In genomic region chr6:115544442-115544970, GRCm38 (mm10) we compare ENCODE assay signal across 8 mouse cellular contexts. TPM values are rescaled to one million over a fixed set of nuclear protein-coding genes. Genes with fewer than 3 reads are reported as not detected.
A peak's percentile ranks its signal among the peaks of the same experiment; 100 is the strongest.
DNase-seq lines count a peak whose midpoint lies in the region; ATAC-seq and TF ChIP-seq lines count a peak whose summit lies in the region.

Gene Tsen2, plus strand, starts transcription at chr6:115544664.

- peaks cover 50% of the 10 kb centered on the region for H3K4me1 ChIP-seq in G1E (ENCODE audit: insufficient read depth, low read depth, low read length)
- 0 out of 2 replicates have a peak, but pooled peaks cover 4% of the 10 kb centered on the region for H3K4me1 ChIP-seq in forebrain, postnatal 0 days (ENCODE audit: insufficient read depth)
- H3K4me1 ChIP-seq in lung, embryonic 15.5 days: peaks cover 10% of the 10 kb centered on the region

- no peak for TF ChIP-seq CTCF in G1E (IDR thresholded peaks at IDR 0.05; ENCODE audit: low read depth, low read length)
- TF ChIP-seq CTCF in forebrain, postnatal 0 days (IDR thresholded peaks at IDR 0.05; ENCODE audit: low read depth): peak; percentile 60

- peak within 1 kb of the TSS; percentile 53 for H3K4me2 ChIP-seq in forebrain, postnatal 0 days (ENCODE audit: low read depth)
- H3K4me2 ChIP-seq in lung, embryonic 15.5 days: peak within 1 kb of the TSS; percentile 82

- peak within 1 kb of the TSS; percentile 86 for H3K4me3 ChIP-seq in G1E (ENCODE audit: low read depth, low read length)
- H3K4me3 ChIP-seq in forebrain, postnatal 0 days (ENCODE audit: low read depth, low read length): peak within 1 kb of the TSS; percentile 69
- H3K4me3 ChIP-seq in lung, embryonic 15.5 days: peak within 1 kb of the TSS; percentile 68

- peak within 1 kb of the TSS; percentile 88 for H3K27ac ChIP-seq in forebrain, postnatal 0 days (ENCODE audit: low read depth, low read length)
- peak within 1 kb of the TSS; percentile 72 for H3K27ac ChIP-seq in lung, embryonic 15.5 days

- ATAC-seq in G1E (ENCODE audit: extremely low read depth, insufficient number of reproducible peaks, low FRiP score, poor library complexity, severe bottlenecking): peak; percentile 85
- ATAC-seq in forebrain, postnatal 0 days: peak; percentile 96
- ATAC-seq in lung, embryonic 15.5 days (ENCODE audit: borderline replicate concordance, extremely low read depth, low FRiP score, low TSS enrichment): peak; percentile 92

- no peaks in the 10 kb centered on the region for H3K9me3 ChIP-seq in G1E (replicated peaks)
- no peaks in the 10 kb centered on the region for H3K9me3 ChIP-seq in forebrain, postnatal 0 days (ENCODE audit: low read length)
- H3K9me3 ChIP-seq in lung, embryonic 15.5 days: no peaks in the 10 kb centered on the region

- peak; percentile 92 for DNase-seq in G1E (ENCODE audit: low spot score)
- peak; percentile 95 to 98 for DNase-seq in cerebellum, adult 18-20 months
- DNase-seq in forebrain, postnatal 0 days: peak; percentile 98
- DNase-seq in heart, postnatal 4 days: peak; percentile 98
- DNase-seq in layer of hippocampus, adult 8-10 months (ENCODE audit: low spot score in 2 of 2): peak; percentile 94 to 95
- peak; percentile 93 for DNase-seq in ovary, adult 18-20 months (ENCODE audit: low spot score)
- DNase-seq in thymus, postnatal 0 days (ENCODE audit: low spot score): peak; percentile 96

- peak within 1 kb of the TSS; percentile 78 for H3K9ac ChIP-seq in forebrain, postnatal 0 days
- peak within 1 kb of the TSS; percentile 74 for H3K9ac ChIP-seq in lung, embryonic 15.5 days

- H3K36me3 ChIP-seq in G1E (replicated peaks): peaks cover 36% of the 10 kb centered on the region
- H3K36me3 ChIP-seq in forebrain, postnatal 0 days (ENCODE audit: insufficient read depth): peaks cover 19% of the 10 kb centered on the region
- peaks cover 17% of the 10 kb centered on the region for H3K36me3 ChIP-seq in lung, embryonic 15.5 days

- under 1% methylated on average over 38 of the region's 38 CpGs for WGBS in forebrain, postnatal 0 days
- WGBS in lung, embryonic 15.5 days: under 1% methylated on average over 38 of the region's 38 CpGs

- H3K27me3 ChIP-seq in G1E (ENCODE audit: insufficient read depth, low read length): peaks cover 2% of the 10 kb centered on the region; the same call in 1 of the 2 replicates
- no peaks in the 10 kb centered on the region for H3K27me3 ChIP-seq in forebrain, postnatal 0 days (ENCODE audit: insufficient read depth, low read length)
- H3K27me3 ChIP-seq in lung, embryonic 15.5 days: no peaks in the 10 kb centered on the region

RNA-seq across cellular contexts. Expression of gene Tsen2, which starts in this region (rescaled TPM):
- total RNA-seq in G1E (2014; fragmentation: Nextera tagmentation) (11.5 and 14.4 TPM in 2 replicates), G1E (2017) (14.6 and 19.9 TPM in 2 replicates)
- 3.7 and 8.9 TPM in 2 replicates for polyA plus RNA-seq in G1E (2012)
- 31.5 and 33.7 TPM in 2 replicates for total RNA-seq in forebrain, postnatal 0 days (2014; rRNA removed)
- 34.4 and 35.6 TPM in 2 replicates for polyA plus RNA-seq in forebrain, postnatal 0 days (2015; fragmentation: Nextera tagmentation; extraction: Ambion mirVana)
- 10 to 100 TPM; 10.1 to 11.3 TPM for total RNA-seq in heart, postnatal 4 days (2021)
- total RNA-seq in layer of hippocampus, adult 8-10 months (2022): 10 to 100 TPM; 26.6 to 37.1 (median 27.1) TPM
- polyA plus RNA-seq in lung, embryonic 15.5 days (2015; fragmentation: Nextera tagmentation; extraction: Ambion mirVana): 27.9 and 29.1 TPM in 2 replicates
- 18.1 and 21.0 TPM in 2 replicates for polyA plus RNA-seq in thymus, postnatal 0 days (2015; fragmentation: Nextera tagmentation; extraction: Ambion mirVana)

Comparison
In these comparisons a context has a peak if more than half of its experiments do, and no peak if none do; other contexts are left out.
1. Peak in every context shown above with its lines: DNase-seq, ATAC-seq, H3K4me3 ChIP-seq and H3K27ac ChIP-seq.